Mouse (Mus musculus): ENCODE results near the gene Cisd3. TPM values are rescaled to one million over a fixed set of nuclear protein-coding genes. Genes with fewer than 3 reads are reported as not detected.
"Not testable (repeated sequence)": the region's sequence is repeated elsewhere in the genome, so short reads cannot be mapped to it uniquely, and the experiment has no call there.

The Cisd3 gene
- polyA plus RNA-seq, 1 experiment from 2014 or later = 41.2 TPM

DNA sequence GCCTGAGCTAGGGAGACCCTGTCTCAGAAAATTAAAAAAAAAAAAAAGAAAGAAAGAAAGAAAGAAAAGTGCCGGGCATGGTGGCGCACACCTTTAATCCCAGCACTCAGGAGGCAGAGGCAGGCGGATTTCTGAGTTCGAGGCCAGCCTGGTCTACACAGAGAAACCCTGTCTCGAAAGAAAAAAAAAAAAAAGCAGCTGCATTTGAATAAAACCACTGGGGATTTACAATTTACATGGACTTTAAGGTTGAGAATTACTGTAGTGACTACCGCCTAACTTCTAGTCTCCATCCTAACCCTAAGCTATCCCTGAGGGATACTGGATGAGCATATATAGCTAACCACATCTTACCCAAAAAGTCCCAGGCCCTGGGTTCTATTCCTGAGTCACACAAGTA lies 27.7 kb upstream of the Cisd3 start:
- H3K27ac ChIP-seq; H3K4me2 ChIP-seq; H3K36me3 ChIP-seq; H3K4me3 ChIP-seq (replicated peaks); ATAC-seq (replicated peaks; ENCODE audit: low FRiP score); H3K9ac ChIP-seq; H3K27me3 ChIP-seq; H3K9me3 ChIP-seq (replicated peaks): not testable (repeated sequence)
- peaks cover 46% of the 10 kb centered on the region for H3K4me1 ChIP-seq
- 89% methylated on average over 6 of the region's 6 CpGs for WGBS

DNA sequence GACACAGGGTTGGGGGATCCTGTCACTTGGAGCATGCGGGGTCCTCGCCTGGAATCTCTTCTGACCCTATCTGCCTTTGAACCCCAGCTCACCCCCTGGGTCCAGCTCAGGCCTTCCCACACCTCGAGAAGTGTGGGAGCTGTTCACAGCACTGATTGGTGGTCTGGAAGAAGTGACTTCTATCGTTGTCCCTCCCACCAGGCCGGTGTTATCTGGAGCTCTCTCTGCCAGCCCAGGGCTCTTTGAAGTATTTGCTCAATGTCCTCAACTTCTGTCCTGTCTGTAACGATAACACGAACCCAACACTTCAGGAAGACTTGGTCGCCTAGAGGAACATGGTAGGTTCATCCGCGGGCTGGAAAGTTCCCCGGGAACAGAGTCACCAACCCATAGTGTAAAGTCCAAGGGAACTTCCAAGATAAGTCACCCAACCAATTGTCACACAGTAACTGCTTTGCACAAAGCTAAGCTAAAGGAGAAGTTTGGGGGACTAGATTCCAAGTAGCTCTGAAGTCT lies 26.8 kb upstream of the Cisd3 start:
- H3K9me3 ChIP-seq (replicated peaks) = no peaks in the 10 kb centered on the region
- H3K4me1 ChIP-seq = peaks cover 46% of the 10 kb centered on the region
- peak overlapping the region; percentile 84 for H3K4me2 ChIP-seq
- WGBS = 57% methylated on average over 11 of the region's 11 CpGs
- no peak overlapping the region for H3K27ac ChIP-seq
- peak overlapping the region; percentile 85 for H3K4me3 ChIP-seq (replicated peaks)
- H3K36me3 ChIP-seq = no peaks in the 10 kb centered on the region
- no peak overlapping the region for H3K9ac ChIP-seq
- H3K27me3 ChIP-seq = peaks cover 4% of the 10 kb centered on the region; the same call in 1 of the 2 replicates
- no peak for ATAC-seq (replicated peaks; ENCODE audit: low FRiP score)

DNA sequence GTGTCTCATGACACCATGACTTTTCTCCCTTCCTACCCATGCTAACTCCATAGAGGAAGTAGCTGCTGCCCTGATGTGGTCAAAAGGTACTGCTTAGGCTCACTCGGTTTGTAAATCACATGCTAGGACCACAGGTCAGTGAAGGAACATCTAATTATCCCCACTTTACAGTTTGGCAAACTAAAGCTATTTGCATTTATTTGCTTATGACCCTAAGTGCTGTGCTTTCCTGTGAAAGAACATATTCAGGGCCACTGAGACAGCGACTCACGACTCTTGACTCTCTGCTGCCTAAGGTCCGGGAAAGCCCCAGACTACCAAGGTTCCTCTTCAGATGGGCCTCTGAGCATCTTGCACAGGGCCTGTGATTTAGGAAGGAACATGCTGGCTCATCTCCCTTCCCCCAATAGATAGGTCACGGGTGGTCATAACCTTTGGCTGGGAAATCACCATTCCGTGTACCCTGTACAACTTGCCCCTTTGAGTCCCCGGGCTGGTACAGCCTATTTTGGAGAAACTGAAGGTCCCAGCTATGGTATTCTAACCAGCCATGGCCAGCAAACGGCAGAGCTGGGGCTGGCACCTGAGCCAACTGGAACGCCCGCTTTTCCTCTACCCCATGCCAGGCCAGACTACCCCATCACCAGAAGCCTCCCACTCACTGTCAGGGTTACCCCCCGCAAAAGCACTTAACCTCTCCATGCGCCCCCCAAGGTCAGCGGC lies 26.2 kb upstream of the Cisd3 start:
- Histone ChIP-seq H3K4me3 (replicated peaks) (peak overlapping the region; percentile 85), H3K4me2 (peak overlapping the region; percentile 84), H3K27ac (peak overlapping the region; percentile 95), H3K9me3 (replicated peaks) (no peaks in the 10 kb centered on the region), H3K9ac (peak overlapping the region; percentile 86), H3K27me3 (peaks cover 4% of the 10 kb centered on the region; the same call in 1 of the 2 replicates), H3K36me3 (no peaks in the 10 kb centered on the region), H3K4me1 (peaks cover 50% of the 10 kb centered on the region)
- 7% methylated on average over 13 of the region's 13 CpGs for WGBS
- no peak for ATAC-seq (replicated peaks; ENCODE audit: low FRiP score)

DNA sequence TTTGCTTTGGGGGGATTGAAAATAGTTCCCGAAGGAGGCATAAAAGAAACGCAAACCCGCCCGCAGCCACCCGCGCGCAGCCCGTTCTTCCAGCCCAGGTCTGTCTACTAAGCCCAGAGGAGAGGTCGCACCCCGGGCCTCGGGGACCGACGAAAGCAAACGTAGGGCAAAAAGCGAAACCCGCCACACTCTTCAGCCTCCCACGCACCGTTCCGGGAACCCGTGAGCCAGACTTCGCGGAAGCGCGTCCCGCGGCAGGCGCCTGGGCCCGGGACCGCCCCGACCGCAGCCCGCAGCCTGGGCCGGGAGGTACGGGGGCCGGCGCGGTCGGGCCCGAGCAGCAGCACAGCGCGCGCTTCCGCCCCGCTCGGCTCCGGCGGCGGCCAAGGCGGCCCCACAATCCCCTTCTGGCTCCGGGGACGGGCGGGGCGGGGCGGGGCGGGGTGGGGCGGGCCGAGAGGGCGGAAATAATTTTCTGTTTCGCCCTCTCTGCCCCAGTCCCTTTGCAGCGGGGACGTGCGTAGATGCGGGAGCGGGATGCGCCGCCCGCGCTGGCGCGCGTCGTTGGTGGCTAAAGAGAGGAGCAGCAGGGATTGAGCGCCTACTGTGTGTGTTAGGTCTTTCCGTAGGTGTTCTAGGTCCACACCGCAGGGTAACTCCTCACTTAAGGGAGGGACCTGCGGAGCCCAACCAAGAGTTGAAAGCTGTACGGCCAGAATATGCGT lies 25.5 kb upstream of the Cisd3 start:
- peaks cover under 1% of the 10 kb centered on the region; the same call in 1 of the 2 replicates for H3K36me3 ChIP-seq
- WGBS = under 1% methylated on average over 78 of the region's 78 CpGs
- peak overlapping the region; percentile 86 for H3K9ac ChIP-seq
- no peaks in the 10 kb centered on the region for H3K9me3 ChIP-seq (replicated peaks)
- H3K4me1 ChIP-seq = peaks cover 57% of the 10 kb centered on the region
- peak overlapping the region; percentile 85 for H3K4me3 ChIP-seq (replicated peaks)
- peak overlapping the region; percentile 95 for H3K27ac ChIP-seq
- peak overlapping the region; percentile 84 for H3K4me2 ChIP-seq
- H3K27me3 ChIP-seq = peaks cover 4% of the 10 kb centered on the region; the same call in 1 of the 2 replicates
- ATAC-seq (replicated peaks; ENCODE audit: low FRiP score) = peak; percentile 77

DNA sequence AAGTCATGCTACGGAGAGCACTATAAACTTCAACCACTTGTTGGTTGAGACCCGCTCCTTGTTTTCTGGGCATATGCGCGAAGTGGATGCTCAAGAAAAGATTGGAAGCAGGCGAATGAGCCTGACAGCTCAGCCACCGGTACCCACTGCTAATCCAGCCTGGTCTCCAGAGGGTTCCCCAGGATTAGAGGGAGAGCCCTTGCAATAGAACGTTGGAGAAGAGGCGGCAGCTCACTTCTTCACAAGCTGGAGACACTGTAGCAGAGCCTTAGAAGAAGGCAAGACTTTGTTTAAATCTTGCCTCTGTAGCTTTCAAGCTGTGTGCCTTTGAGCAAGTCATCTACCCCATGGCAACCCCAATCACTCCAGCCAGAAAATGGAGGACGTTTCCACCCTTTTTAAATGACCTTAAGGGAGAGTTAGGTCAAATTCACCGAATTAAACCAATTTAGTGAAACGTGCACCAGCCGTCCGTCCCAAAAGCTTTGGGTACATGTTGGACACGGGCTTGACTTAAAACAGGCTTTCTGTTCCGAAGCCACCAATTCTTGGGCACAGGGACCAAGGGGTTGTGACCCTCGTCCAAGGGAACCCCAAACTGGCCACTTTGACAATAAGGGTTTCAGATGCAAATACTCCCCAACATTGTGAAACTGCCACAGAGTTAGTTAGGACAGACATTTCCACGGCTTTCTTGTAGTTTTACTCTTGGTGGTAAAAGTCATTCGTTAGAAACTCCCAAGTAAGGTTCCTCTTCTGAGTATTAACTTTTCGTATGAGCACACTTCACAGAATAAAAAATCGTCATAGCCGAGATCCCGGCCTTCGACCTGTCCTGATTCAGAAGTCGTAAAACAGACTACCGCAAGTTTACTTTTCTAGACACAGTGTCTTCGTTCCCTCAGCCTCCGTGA lies 24.6 kb upstream of the Cisd3 start:
- Histone ChIP-seq H3K4me3 (replicated peaks) (peak overlapping the region; percentile 85), H3K4me1 (peaks cover 66% of the 10 kb centered on the region)
- WGBS = 2% methylated on average over 27 of the region's 27 CpGs

DNA sequence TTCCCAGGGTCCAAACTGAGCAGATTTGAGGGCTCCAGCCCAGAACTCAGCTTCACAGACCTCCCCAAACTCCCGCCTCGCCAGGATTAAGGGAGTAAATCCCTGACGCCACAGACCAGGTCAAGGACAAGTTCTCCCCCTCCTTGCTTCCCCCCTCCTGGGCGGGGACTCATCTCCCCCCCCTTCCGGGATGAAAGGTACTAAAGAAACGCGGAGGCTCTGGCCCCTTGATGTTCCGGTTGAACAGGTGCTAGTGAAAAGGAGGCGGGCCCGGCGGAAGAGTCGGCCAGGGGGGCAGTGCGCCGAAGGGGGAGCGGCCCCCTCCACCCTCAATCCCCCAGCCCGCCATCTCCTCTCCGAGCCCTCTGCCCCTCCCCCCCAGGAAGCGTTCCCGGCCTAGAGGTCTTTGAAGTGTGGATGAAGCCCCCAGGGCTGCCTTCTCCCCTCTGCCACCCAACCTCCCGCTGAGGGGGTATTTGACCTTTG lies 23.9 kb upstream of the Cisd3 start:
- no peaks in the 10 kb centered on the region for H3K9me3 ChIP-seq (replicated peaks)
- H3K4me1 ChIP-seq = peaks cover 66% of the 10 kb centered on the region
- H3K27me3 ChIP-seq = peaks cover 4% of the 10 kb centered on the region; the same call in 1 of the 2 replicates
- no peak for ATAC-seq (replicated peaks; ENCODE audit: low FRiP score)
- H3K36me3 ChIP-seq = peaks cover 16% of the 10 kb centered on the region
- peak overlapping the region; percentile 85 for H3K4me3 ChIP-seq (replicated peaks)
- H3K9ac ChIP-seq = no peak overlapping the region; the same call in 1 of the 2 replicates
- WGBS = under 1% methylated on average over 20 of the region's 20 CpGs
- H3K27ac ChIP-seq = peak overlapping the region; percentile 95
- H3K4me2 ChIP-seq = peak overlapping the region; percentile 84

More for the DNA sequence above, 24.6 kb upstream of the Cisd3 start:
- H3K27ac ChIP-seq = peak overlapping the region; percentile 95
- H3K9me3 ChIP-seq (replicated peaks) = no peaks in the 10 kb centered on the region
- H3K27me3 ChIP-seq = peaks cover 4% of the 10 kb centered on the region; the same call in 1 of the 2 replicates
- peaks cover 9% of the 10 kb centered on the region for H3K36me3 ChIP-seq
- H3K9ac ChIP-seq = peak overlapping the region; percentile 86
- ATAC-seq (replicated peaks; ENCODE audit: low FRiP score) = no peak
- peak overlapping the region; percentile 84 for H3K4me2 ChIP-seq

DNA sequence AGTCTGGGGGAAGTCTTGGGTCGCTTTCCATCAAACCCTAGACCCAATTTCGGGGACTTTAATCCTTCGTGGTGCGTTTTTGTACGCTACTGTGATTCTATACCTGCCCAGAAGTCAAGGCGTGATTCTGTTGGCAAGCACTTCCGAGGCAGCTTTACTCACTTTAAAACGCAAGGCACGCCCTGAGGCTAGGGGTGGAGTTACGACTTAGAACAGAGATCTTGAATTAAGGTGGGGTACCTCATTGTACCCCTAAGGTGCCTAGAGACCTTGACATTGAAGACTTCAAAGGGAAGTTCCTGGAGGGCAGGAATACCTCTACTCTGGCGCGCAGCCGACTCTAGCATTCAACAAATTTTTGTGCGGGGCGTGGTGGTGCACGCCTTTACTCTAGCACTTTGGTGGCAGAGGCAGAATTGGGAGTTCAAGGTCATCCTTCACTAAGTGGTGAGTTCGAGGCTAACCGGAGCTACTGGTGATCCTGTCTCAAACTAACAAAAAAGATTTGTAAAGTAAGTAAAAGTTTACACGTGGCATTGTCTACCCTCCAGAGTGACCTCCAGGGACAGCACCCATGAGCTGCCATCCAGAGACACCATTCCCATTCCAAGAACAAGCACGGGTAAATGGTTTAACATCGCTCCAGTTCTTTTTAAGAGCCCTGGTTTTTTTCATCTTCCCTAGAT lies 23.3 kb upstream of the Cisd3 start:
- ATAC-seq (replicated peaks; ENCODE audit: low FRiP score) = no peak
- Histone ChIP-seq H3K27ac (peak overlapping the region; percentile 95), H3K4me1 (peaks cover 61% of the 10 kb centered on the region), H3K36me3 (peaks cover 23% of the 10 kb centered on the region), H3K9me3 (replicated peaks) (no peaks in the 10 kb centered on the region), H3K4me2 (peak overlapping the region; percentile 84), H3K27me3 (peaks cover 4% of the 10 kb centered on the region; the same call in 1 of the 2 replicates), H3K4me3 (replicated peaks) (peak overlapping the region; percentile 85), H3K9ac (peak overlapping the region; percentile 83)
- WGBS = 1% methylated on average over 21 of the region's 21 CpGs

DNA sequence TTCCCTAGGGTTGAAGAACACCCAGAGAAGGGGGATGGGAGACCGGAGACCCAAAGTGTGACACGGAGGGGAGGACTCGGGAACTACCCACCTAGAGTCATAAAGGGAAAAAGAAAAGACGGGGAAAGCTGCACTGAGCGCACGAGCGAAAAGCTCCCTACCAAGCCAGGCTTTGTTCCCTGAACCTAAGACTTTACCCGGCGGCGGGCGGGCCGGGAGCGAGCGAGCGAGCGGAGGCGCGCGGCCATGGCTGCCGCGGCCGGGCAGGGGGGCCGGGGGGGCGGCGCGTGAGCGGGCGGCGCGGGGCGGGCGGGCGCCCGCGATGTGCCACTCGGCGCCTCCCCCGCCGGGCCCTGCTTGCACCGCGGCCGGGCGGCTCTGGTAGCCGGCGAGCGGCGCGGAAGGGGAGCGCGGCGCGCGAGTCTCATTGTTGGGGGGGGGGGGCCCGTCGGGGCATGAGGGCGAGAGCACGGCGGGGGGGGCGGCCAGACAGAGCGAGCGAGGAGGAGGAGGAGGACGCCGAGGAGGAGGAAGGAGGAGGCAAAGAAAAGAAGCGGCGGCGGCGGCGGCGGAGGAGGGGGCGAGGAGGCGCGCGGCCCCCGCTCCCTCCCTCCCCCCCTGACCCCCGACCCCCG lies 22.6 kb upstream of the Cisd3 start, which contains the start of gene Mllt6:
Gene Mllt6, plus strand, starts transcription at position 522 of the 635 bp plus-strand sequence.
- Histone ChIP-seq H3K9me3 (replicated peaks) (no peaks in the 10 kb centered on the region), H3K4me1 (peaks cover 63% of the 10 kb centered on the region), H3K4me2 (peak within 1 kb of the TSS; percentile 84), H3K27me3 (peaks cover 4% of the 10 kb centered on the region; the same call in 1 of the 2 replicates), H3K9ac (peak within 1 kb of the TSS; percentile 83), H3K4me3 (replicated peaks) (peak within 1 kb of the TSS; percentile 85), H3K27ac (peak within 1 kb of the TSS; percentile 95), H3K36me3 (peaks cover 29% of the 10 kb centered on the region)
- WGBS = under 1% methylated on average over 20 of the region's 76 CpGs
- ATAC-seq (replicated peaks; ENCODE audit: low FRiP score) = peak; percentile 15

DNA sequence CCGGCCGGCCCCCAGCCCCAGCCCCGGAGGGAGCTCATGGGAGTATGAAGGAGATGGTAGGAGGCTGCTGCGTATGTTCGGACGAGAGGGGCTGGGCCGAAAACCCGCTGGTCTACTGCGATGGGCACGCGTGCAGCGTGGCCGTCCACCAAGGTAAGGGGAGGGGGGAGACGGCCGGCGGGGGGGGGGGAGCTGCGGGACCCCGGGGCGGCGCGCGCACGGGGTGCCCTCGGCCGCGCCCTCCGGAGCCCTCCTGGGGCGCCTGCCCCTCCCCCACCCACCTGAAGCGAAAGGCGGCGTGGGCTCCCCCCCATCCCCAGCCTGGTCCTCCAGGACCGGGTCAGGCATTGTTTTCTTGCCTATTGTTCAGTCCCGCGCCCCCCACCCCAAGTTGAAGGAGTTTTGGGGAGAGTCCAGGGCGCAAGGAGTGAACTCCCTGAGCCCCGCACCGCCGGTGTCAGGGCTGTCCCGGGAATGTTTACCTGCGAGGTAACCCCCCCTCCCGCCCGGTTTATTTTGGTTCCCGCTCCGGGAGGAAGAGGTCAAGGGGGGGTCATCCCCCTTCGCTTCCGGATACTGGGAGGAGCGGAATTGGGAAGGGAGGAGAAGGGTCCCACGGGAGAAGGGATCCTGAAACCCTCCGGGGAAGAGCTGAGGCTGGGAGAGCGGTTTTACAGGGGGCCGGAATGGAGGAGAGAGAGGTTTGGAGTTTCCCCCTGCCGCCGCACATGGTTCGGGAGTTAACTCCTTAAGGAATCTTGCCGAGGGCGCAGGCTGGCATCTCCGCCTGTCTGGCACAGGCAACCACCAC lies 21.9 kb upstream of the Cisd3 start:
- Histone ChIP-seq H3K4me1 (peaks cover 68% of the 10 kb centered on the region), H3K27me3 (peaks cover 4% of the 10 kb centered on the region; the same call in 1 of the 2 replicates)
- no peak for ATAC-seq (replicated peaks; ENCODE audit: low FRiP score)

DNA sequence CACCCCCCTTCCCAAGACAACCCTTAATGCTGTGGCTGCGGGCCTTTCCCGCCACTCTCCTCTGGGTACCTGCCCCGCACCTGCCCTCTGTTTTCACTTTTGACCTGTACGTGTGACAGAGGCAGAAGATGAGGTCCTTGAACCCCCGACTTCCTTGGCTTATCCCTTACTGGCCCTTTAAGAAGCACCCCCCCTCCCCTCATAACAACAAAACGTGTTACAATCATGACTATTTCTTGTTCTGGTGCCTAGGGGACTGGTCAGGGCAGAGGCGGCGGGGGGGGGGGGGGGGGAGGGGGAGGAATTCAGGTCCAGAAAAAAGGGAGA lies 21.3 kb upstream of the Cisd3 start:
- WGBS = under 1% methylated on average over 6 of the region's 8 CpGs
- peaks cover 4% of the 10 kb centered on the region; the same call in 1 of the 2 replicates for H3K27me3 ChIP-seq
- peak overlapping the region; percentile 85 for H3K4me3 ChIP-seq (replicated peaks)
- H3K9me3 ChIP-seq (replicated peaks) = no peaks in the 10 kb centered on the region
- peak overlapping the region; percentile 84 for H3K4me2 ChIP-seq
- H3K36me3 ChIP-seq = peaks cover 42% of the 10 kb centered on the region
- H3K9ac ChIP-seq = peak overlapping the region; percentile 83
- ATAC-seq (replicated peaks; ENCODE audit: low FRiP score) = no peak
- H3K27ac ChIP-seq = peak overlapping the region; percentile 95
- H3K4me1 ChIP-seq = peaks cover 68% of the 10 kb centered on the region

More for the DNA sequence above, 21.9 kb upstream of the Cisd3 start:
- peak overlapping the region; percentile 84 for H3K4me2 ChIP-seq
- peaks cover 36% of the 10 kb centered on the region for H3K36me3 ChIP-seq
- 0% methylated on average over 25 of the region's 57 CpGs for WGBS
- no peaks in the 10 kb centered on the region for H3K9me3 ChIP-seq (replicated peaks)
- peak overlapping the region; percentile 85 for H3K4me3 ChIP-seq (replicated peaks)
- H3K9ac ChIP-seq = peak overlapping the region; percentile 83
- peak overlapping the region; percentile 95 for H3K27ac ChIP-seq
